Mouse (Mus musculus) cerebellum, adult 2 months (tissue): ENCODE results near the gene Plekhh2.

Source experiments
- CTCF ChIP-seq: fragments of 200-500 bp; IDR thresholded peaks from 2 replicates; pipeline ENCODE4 v1.5.1; 2011; ENCODE audit warnings: low read depth, mild to moderate bottlenecking, control low read depth, low read length, moderate library complexity, borderline replicate concordance; ENCODE audit not compliant: insufficient read depth
- POLR2A ChIP-seq: fragments of 200-500 bp; IDR thresholded peaks from 2 replicates; pipeline ENCODE4 v1.6.1; 2011; ENCODE audit warnings: low read length, control low read depth, borderline replicate concordance; ENCODE audit not compliant: insufficient read depth

GRCm38 (mm10) chr17:84508736-84509135 lies 3.0 kb upstream of the Plekhh2 start:
- TF ChIP-seq POLR2A (no peak), CTCF (no peak)
